Mouse (Mus musculus) kidney, postnatal 0 days (tissue): Measurements from ENCODE around the gene Fam173b. TPM values are rescaled to one million over a fixed set of nuclear protein-coding genes. Genes with fewer than 3 reads are reported as not detected.

Source experiments
- ATAC-seq: fragments of 200-750 bp; cut with Nextera tagmentation; replicated peaks from 2 replicates; pipeline ENCODE4 v1.8.0; 2017; ENCODE audit warnings: low read depth, moderate number of reproducible peaks, moderate TSS enrichment, moderate library complexity; ENCODE audit not compliant: low FRiP score
- DNase-seq: peaks from one replicate; pipeline ENCODE4 v3.0.0-alpha.2; 2016; ENCODE audit warnings: low spot score
- H3K27ac ChIP-seq: fragments of 300-500 bp; sonication (generic); 2 replicates; pipeline ENCODE4 v1.5.1; 2014; ENCODE audit warnings: mild to moderate bottlenecking
- H3K27me3 ChIP-seq: fragments of 300-500 bp; sonication (generic); 2 replicates; pipeline ENCODE4 v1.6.1; 2014; ENCODE audit warnings: low read length, mixed read lengths; ENCODE audit not compliant: insufficient read depth
- H3K36me3 ChIP-seq: fragments of 300-500 bp; sonication (generic); 2 replicates; pipeline ENCODE4 v1.6.1; 2014; ENCODE audit warnings: low read length, mixed read lengths; ENCODE audit not compliant: insufficient read depth
- H3K4me1 ChIP-seq: fragments of 300-500 bp; sonication (generic); replicated peaks from 2 replicates; pipeline ENCODE4 v1.6.1; 2014; ENCODE audit warnings: antibody characterized with exemption, low read length, mixed read lengths; ENCODE audit not compliant: insufficient read depth
- H3K4me2 ChIP-seq: fragments of 300-500 bp; sonication (generic); 2 replicates; pipeline ENCODE4 v1.6.1; 2014; ENCODE audit warnings: mild to moderate bottlenecking, low read length, moderate library complexity, mixed read lengths
- H3K4me3 ChIP-seq: fragments of 300-500 bp; sonication (generic); replicated peaks from 2 replicates; pipeline ENCODE4 v1.5.1; 2014; ENCODE audit warnings: low read depth, low read length
- H3K9ac ChIP-seq: fragments of 300-500 bp; sonication (generic); 2 replicates; pipeline ENCODE4 v1.6.1; 2014; ENCODE audit warnings: low read depth, low read length
- H3K9me3 ChIP-seq: fragments of 300-500 bp; sonication (generic); replicated peaks from 2 replicates; pipeline ENCODE4 v1.6.1; 2016; ENCODE audit warnings: low read length, inconsistent platforms, mixed read lengths
- CTCF ChIP-seq: IDR thresholded peaks from 2 replicates; pipeline ENCODE4 v1.5.1; 2016; ENCODE audit warnings: antibody characterized with exemption, low read depth, mild to moderate bottlenecking, moderate library complexity
- WGBS: fragments of 180-500 bp; shearing (Covaris S2); extraction: QIAGEN DNeasy Blood & Tissue Kit; methylation state at CpG from one replicate; pipeline ENCODE4 v1.1.7; 2014; 5-methylcytosine and 5-hydroxymethylcytosine counted together
- polyA plus RNA-seq: library from polyadenylated mRNA; unstranded; fragments of >200 nt; fragmentation: Nextera tagmentation; extraction: Ambion mirVana; gene quantifications from 2 replicates; pipeline ENCODE4 v1.2.1, GENCODE M21; 2015

Gene Fam173b
- polyA plus RNA-seq, 1 experiment from 2014 or later: 14.6 TPM

DNA sequence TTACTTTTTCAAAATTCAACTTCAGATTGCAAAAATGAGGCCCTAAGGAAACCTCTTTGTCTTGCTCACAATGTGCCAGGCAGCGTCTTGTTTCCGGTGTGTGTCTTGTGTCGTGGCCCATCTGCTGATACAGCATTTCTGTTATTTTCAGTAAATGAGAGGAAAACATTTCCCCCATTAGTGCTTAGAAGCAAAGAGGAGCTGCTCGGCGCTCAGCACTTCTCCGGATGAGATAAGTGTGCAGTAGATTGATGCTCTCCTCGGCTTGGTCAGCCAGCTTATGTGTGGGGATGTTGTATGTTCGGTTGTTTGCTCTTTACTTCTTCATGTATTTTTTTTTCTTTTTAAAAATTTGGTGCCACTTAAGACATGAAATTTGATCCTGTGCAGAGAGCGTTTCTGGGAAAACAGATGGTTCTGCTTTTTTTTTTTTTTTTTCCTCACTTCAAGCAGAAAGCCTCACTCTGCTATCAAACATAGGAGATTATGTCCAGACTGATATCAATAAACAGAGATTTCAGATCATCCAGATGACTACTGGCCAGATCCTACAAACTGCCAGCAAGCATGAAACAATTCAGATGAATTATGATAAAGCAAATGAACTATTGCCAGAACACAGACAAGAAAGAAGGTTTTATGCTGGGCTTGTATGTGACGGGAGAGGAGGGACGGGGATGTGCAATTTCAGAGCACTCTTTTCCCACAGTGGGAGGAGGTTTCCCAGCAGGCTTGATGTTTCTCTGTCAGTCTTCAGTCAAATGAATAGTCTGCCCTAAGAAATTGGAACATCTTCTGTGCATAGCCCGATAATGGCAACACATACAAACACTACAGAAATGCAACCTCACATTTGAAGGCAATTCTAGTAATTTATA lies 25.9 kb downstream of the Fam173b start:
- H3K4me3 ChIP-seq: no peak overlapping the region
- H3K4me1 ChIP-seq: no peaks in the 10 kb centered on the region

DNA sequence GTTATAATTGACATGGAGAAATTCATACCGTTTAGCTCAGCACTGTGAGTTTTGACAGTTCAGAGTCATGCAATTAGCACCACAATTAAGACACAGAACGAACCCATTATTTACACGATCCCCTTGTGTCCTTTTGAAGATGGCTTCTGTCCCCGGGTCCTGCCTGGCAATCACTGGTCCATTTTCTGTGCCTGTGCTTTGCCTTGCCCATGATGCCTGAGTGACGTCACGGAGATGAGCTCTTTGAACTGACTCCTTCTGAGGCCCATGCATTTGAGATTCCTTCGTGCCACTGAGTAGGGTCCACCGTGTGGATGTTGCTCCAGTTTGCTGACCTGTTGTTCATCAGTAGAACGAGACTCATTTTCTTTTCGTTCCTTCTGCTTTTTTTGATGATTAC lies 26.5 kb downstream of the Fam173b start:
- Histone ChIP-seq H3K36me3 (no peaks in the 10 kb centered on the region), H3K4me1 (no peaks in the 10 kb centered on the region), H3K4me3 (no peak overlapping the region), H3K27me3 (no peaks in the 10 kb centered on the region), H3K9me3 (no peaks in the 10 kb centered on the region), H3K4me2 (no peak overlapping the region), H3K27ac (no peak overlapping the region), H3K9ac (no peak overlapping the region)
- no peak for ATAC-seq
- WGBS: 68% methylated on average over 10 of the region's 10 CpGs
- DNase-seq: no peak
- TF ChIP-seq CTCF: no peak

More for the DNA sequence above, 25.9 kb downstream of the Fam173b start:
- Histone ChIP-seq H3K36me3 (no peaks in the 10 kb centered on the region), H3K4me2 (0 out of 2 replicates have a peak overlapping the region, but pooled peaks have one; percentile 3), H3K9me3 (no peaks in the 10 kb centered on the region), H3K9ac (no peak overlapping the region), H3K27me3 (no peaks in the 10 kb centered on the region), H3K27ac (0 out of 2 replicates have a peak overlapping the region, but pooled peaks have one; percentile 40)
- peak; percentile 38 for DNase-seq
- TF ChIP-seq CTCF: no peak
- ATAC-seq: no peak
- 32% methylated on average over 12 of the region's 12 CpGs for WGBS

DNA sequence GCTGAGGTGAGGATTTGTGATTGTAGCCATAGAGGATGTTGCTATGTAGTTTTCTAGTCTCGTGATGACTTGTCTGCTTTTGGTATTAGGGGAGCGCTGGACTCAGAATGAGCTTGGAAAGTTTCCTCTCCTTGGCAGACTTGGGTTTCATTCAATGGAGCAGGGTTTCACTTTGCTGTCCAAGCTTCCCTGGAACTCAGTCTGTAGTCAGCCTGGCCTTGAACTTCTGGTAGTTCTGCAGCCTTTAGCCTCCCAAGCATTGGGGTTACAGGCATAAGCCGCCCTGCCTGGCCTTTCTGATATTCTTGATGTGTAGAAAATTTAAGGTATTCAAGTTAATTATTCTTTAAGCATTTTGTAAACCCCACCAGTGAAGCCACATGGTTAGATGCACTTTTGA lies 27.9 kb downstream of the Fam173b start:
- 87% methylated on average over 3 of the region's 3 CpGs for WGBS
- no peaks in the 10 kb centered on the region for H3K27me3 ChIP-seq
- no peak overlapping the region for H3K9ac ChIP-seq
- TF ChIP-seq CTCF: no peak
- no peak for ATAC-seq
- H3K4me1 ChIP-seq: no peaks in the 10 kb centered on the region
- H3K36me3 ChIP-seq: no peaks in the 10 kb centered on the region
- no peak overlapping the region for H3K4me3 ChIP-seq
- no peaks in the 10 kb centered on the region for H3K9me3 ChIP-seq
- H3K27ac ChIP-seq: no peak overlapping the region
- no peak for DNase-seq
- no peak overlapping the region for H3K4me2 ChIP-seq

DNA sequence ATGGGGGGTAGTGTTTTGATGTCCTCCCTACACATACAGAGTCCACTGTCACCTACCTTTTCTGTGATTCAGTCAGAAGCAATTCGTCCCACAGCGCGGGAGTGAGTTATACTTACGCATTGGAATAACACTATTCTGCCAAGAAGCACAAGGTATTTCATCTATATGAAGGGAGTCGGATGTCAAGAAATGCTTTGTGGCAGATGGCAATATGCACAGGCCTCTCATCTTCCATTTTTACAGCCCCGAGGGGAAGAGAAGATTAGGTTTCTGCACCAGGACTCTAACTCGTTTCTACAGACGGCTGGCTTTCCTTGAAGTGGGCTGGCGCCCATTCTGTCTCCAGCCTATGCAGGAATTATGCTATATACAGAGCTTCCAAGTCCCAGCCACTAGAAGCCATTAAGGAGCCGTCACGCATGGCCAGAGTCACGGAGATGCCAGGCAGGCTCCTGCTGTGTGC lies 29.8 kb downstream of the Fam173b start:
- ATAC-seq (peak; percentile 59; the same call in 1 of the 2 replicates), DNase-seq (peak; percentile 42)

DNA sequence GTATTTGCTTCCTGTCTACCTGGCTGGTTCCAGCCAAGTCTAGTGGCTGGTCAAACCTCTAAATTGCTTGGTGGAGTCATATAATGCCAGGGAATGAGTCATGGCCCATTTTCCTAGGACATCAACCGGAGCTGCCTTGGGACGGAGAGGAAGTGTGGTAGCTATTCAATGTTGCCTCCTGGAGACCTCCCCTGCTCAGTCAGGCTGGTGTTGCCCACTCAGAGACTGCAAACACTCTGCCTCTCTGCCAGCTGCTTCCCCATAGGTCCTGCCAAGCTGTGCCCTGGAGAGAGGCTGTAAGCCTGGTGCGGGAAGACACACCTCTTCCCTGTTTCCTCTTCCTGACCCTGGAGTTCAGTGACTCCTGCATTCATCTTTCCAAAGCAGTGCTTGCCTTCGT lies 30.8 kb downstream of the Fam173b start:
- Histone ChIP-seq H3K4me3 (no peak overlapping the region), H3K27me3 (no peaks in the 10 kb centered on the region), H3K9ac (no peak overlapping the region), H3K27ac (no peak overlapping the region), H3K4me1 (no peaks in the 10 kb centered on the region), H3K4me2 (no peak overlapping the region), H3K9me3 (no peaks in the 10 kb centered on the region), H3K36me3 (no peaks in the 10 kb centered on the region)
- TF ChIP-seq CTCF: no peak
- peak; percentile 61; the same call in 1 of the 2 replicates for ATAC-seq
- DNase-seq: no peak
- 70% methylated on average over 4 of the region's 4 CpGs for WGBS

More for the DNA sequence above, 29.8 kb downstream of the Fam173b start:
- no peaks in the 10 kb centered on the region for H3K36me3 ChIP-seq
- H3K4me1 ChIP-seq: no peaks in the 10 kb centered on the region
- H3K27ac ChIP-seq: no peak overlapping the region
- no peak overlapping the region for H3K9ac ChIP-seq
- TF ChIP-seq CTCF: no peak
- 25% methylated on average over 12 of the region's 12 CpGs for WGBS
- H3K27me3 ChIP-seq: no peaks in the 10 kb centered on the region
- 0 out of 2 replicates have a peak overlapping the region, but pooled peaks have one; percentile 4 for H3K4me2 ChIP-seq
- no peaks in the 10 kb centered on the region for H3K9me3 ChIP-seq
- H3K4me3 ChIP-seq: no peak overlapping the region

DNA sequence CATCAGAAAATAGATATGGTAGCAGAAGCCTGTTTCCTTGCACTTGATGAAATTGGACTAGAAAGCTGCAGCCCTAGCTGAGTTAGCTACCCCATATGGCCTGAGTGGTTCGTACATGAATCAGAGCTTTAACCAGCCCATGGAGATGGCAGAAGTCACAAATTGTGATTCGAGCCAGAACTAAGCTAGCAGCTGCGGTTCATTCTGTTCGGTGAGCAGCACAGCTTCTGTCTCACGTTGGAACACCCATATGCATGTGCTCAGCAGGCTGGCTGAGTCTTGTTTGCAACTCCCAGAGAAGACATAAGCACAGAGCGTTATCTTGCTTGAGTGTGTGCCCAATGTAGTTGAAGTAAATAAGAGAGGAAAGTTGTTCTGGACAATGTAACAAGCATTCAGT lies 32.9 kb downstream of the Fam173b start:
- TF ChIP-seq CTCF: no peak
- Histone ChIP-seq H3K9me3 (no peaks in the 10 kb centered on the region), H3K4me2 (no peak overlapping the region), H3K27ac (no peak overlapping the region), H3K36me3 (no peaks in the 10 kb centered on the region), H3K27me3 (no peaks in the 10 kb centered on the region), H3K9ac (no peak overlapping the region), H3K4me1 (no peaks in the 10 kb centered on the region), H3K4me3 (no peak overlapping the region)
- ATAC-seq: no peak
- DNase-seq: no peak
- WGBS: 87% methylated on average over 6 of the region's 6 CpGs
